Mouse (Mus musculus) urinary bladder, postnatal 25 days (tissue): ENCODE measurements around the gene Ppy.

Experiments used
- DNase-seq: peaks from one replicate; pipeline ENCODE4 v3.0.0; 2022; ENCODE audit warnings: low spot score

Ppy gene

GRCm38 (mm10) chr11:102087931-102088898 is 12.9 kb downstream of the Ppy start, which contains the start of gene Mpp2:
Mpp2 (minus strand) TSS chr11:102088515.
- peak; percentile 56 for DNase-seq

GRCm38 (mm10) chr11:102087081-102087751 is 13.9 kb downstream of the Ppy start:
- DNase-seq = peak; percentile 65

- no peak for DNase-seq
Observed at GRCm38 (mm10) chr11:102086331-102086730, 14.8 kb downstream of the Ppy start.

GRCm38 (mm10) chr11:102084159-102084558 is 17.0 kb downstream of the Ppy start:
- no peak for DNase-seq

GRCm38 (mm10) chr11:102083193-102083592 is 17.9 kb downstream of the Ppy start:
- DNase-seq = no peak

- peak; percentile 44 for DNase-seq
Observed at GRCm38 (mm10) chr11:102082322-102082721, 18.8 kb downstream of the Ppy start.

GRCm38 (mm10) chr11:102073722-102074121 is 27.4 kb downstream of the Ppy start:
- no peak for DNase-seq

- no peak for DNase-seq
Observed at GRCm38 (mm10) chr11:102072729-102073128, 28.4 kb downstream of the Ppy start.

- no peak for DNase-seq
Observed at GRCm38 (mm10) chr11:102070426-102070825, 30.7 kb downstream of the Ppy start.

- no peak for DNase-seq
Observed at GRCm38 (mm10) chr11:102069633-102070032, 31.5 kb downstream of the Ppy start.

- no peak for DNase-seq
Observed at GRCm38 (mm10) chr11:102068969-102069368, 32.1 kb downstream of the Ppy start.

GRCm38 (mm10) chr11:102063076-102063475 is 38.0 kb downstream of the Ppy start:
- DNase-seq = no peak

- DNase-seq = no peak
Observed at GRCm38 (mm10) chr11:102061941-102062473, 39.1 kb downstream of the Ppy start.

GRCm38 (mm10) chr11:102061236-102061940 is 39.7 kb downstream of the Ppy start:
- peak; percentile 74 for DNase-seq

GRCm38 (mm10) chr11:102053847-102054246 is 47.3 kb downstream of the Ppy start:
- peak; percentile 52 for DNase-seq

- DNase-seq = no peak
Observed at GRCm38 (mm10) chr11:102053183-102053582, 47.9 kb downstream of the Ppy start.

GRCm38 (mm10) chr11:102052697-102053096 is 48.4 kb downstream of the Ppy start:
- no peak for DNase-seq

GRCm38 (mm10) chr11:102051954-102052353 is 49.2 kb downstream of the Ppy start:
- no peak for DNase-seq

- DNase-seq = no peak
Observed at GRCm38 (mm10) chr11:102051541-102051940, 49.6 kb downstream of the Ppy start.
